Mouse (Mus musculus) stomach, postnatal 0 days (tissue): ENCODE results near the gene Rnf182.

Source experiments
- CTCF ChIP-seq: IDR thresholded peaks from 2 replicates; pipeline ENCODE4 v1.5.1; 2016; ENCODE audit warnings: antibody characterized with exemption, low read depth, mild to moderate bottlenecking, moderate library complexity
- EP300 ChIP-seq: optimal IDR thresholded peaks from 2 replicates; pipeline ENCODE3; 2016; ENCODE audit warnings: antibody characterized with exemption

GRCm38 (mm10) chr13:43586966-43587365 lies 28.5 kb upstream of the Rnf182 start:
- no peak for TF ChIP-seq CTCF
- no peak for TF ChIP-seq EP300
